Mouse (Mus musculus): ENCODE results near the gene Prdx2. TPM values are rescaled to one million over a fixed set of nuclear protein-coding genes. Genes with fewer than 3 reads are reported as not detected.

Prdx2 gene
- total RNA-seq, 1 experiment, result 328 TPM

DNA sequence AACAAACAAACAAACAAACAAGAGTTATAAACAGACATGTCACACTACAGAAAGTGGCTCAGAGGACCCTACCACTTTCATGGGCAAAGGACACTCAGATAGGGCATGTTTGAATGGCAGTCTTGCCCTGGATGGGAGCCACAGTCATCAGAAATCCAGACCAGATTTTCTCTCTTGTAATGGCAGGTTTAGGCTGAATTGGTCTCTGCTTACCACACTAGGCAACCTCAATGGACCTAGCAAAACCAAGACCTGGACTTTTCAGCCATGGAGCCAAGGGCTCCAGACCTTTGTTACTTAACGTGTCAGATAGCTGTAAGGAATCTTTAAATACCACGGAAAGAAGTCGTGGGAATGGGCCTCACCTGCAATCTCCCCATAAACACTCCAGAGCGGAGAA, 25.7 kb upstream of the Prdx2 start:
- Histone ChIP-seq H3K36me3 (ENCODE audit: control insufficient read depth, insufficient read depth, low read length, poor library complexity, severe bottlenecking) (no peaks in the 10 kb centered on the region), H3K4me1 (ENCODE audit: control insufficient read depth in 2 of 2, insufficient read depth in 2 of 2, low read length in 2 of 2, poor library complexity in 1 of 2) (peaks cover 2 to 5% of the 10 kb centered on the region in 2 experiments; a peak in 1 of 4 replicates), H3K27ac (ENCODE audit: insufficient read depth, low read depth, low read length, poor library complexity, severe bottlenecking) (no peak overlapping the region), H3K9me3 (ENCODE audit: control insufficient read depth, insufficient read depth, low read depth, low read length) (no peaks in the 10 kb centered on the region), H3K4me3 (ENCODE audit: insufficient read depth in 1 of 2, low read depth in 1 of 2, low read length in 2 of 2, poor library complexity in 1 of 2, severe bottlenecking in 1 of 2) (no peak overlapping the region), H3K9ac (ENCODE audit: insufficient read depth, low read depth, low read length, poor library complexity, severe bottlenecking) (no peak overlapping the region)
- in situ Hi-C loops (cut with MboI; ENCODE audit: low sequenced_read_pairs in 2 of 2, unreplicated experiment in 2 of 2), result no loop called here
- TF ChIP-seq HCFC1 (IDR thresholded peaks at IDR 0.05; ENCODE audit: borderline replicate concordance, insufficient read depth, low read length) (no peak), CHD2 (IDR thresholded peaks at IDR 0.05; ENCODE audit: low read depth, low read length) (no peak), MAFK (IDR thresholded peaks at IDR 0.05; ENCODE audit: insufficient read depth, low read depth, low read length) (no peak), ZC3H11A (IDR thresholded peaks at IDR 0.05; ENCODE audit: borderline replicate concordance, low read depth, low read length) (no peak), ZNF384 (IDR thresholded peaks at IDR 0.05; ENCODE audit: low read depth, low read length) (no peak)
- no peak for DNase-seq (ENCODE audit: low read depth, low spot score)

DNA sequence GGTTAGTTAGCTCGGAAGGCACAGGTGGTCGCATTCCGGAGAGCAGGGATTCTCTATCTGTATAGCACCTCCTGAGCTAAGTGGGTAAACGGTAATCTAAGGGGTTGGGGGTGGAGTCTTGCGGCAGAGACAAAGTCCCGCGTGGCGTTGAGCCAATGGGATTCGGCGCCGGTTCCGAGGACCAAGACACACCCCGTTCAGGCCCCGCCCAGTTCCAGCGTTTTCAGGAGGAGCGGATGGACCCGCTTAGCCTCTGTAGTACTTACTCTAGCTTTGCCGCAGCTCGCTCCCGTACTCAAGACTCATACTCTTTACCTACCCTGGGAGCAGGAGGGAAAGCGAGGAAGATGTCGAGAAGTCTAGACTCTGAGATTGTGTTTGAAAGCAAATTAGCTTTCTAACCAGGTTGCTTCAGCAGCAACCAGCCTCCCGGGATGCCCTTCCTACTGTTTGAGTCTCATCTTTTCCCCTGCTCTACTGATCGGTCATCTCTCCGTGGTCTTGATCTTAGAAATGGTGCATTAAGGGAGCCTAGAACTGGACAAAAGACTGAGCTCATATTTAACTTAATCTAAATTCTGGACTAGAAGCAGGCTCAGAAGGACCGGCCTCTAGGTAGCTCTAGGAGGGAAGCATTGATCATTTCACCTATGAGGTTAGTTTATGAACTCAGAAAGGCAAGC, 24.8 kb upstream of the Prdx2 start:
- peak overlapping the region in 1 of 2 experiments; percentile 72; a peak in 3 of 4 replicates for H3K4me3 ChIP-seq (ENCODE audit: insufficient read depth in 1 of 2, low read depth in 1 of 2, low read length in 2 of 2, poor library complexity in 1 of 2, severe bottlenecking in 1 of 2)
- in situ Hi-C loops (cut with MboI; ENCODE audit: low sequenced_read_pairs in 2 of 2, unreplicated experiment in 2 of 2), result no loop called here
- no peak overlapping the region for H3K27ac ChIP-seq (ENCODE audit: insufficient read depth, low read depth, low read length, poor library complexity, severe bottlenecking)
- DNase-seq (ENCODE audit: low read depth, low spot score), result peak; percentile 81
- no peaks in the 10 kb centered on the region for H3K9me3 ChIP-seq (ENCODE audit: control insufficient read depth, insufficient read depth, low read depth, low read length)
- no peaks in the 10 kb centered on the region for H3K36me3 ChIP-seq (ENCODE audit: control insufficient read depth, insufficient read depth, low read length, poor library complexity, severe bottlenecking)
- TF ChIP-seq ZNF384 (IDR thresholded peaks at IDR 0.05; ENCODE audit: low read depth, low read length) (no peak), CHD2 (IDR thresholded peaks at IDR 0.05; ENCODE audit: low read depth, low read length) (no peak), HCFC1 (IDR thresholded peaks at IDR 0.05; ENCODE audit: borderline replicate concordance, insufficient read depth, low read length) (no peak), MAFK (IDR thresholded peaks at IDR 0.05; ENCODE audit: insufficient read depth, low read depth, low read length) (no peak), ZC3H11A (IDR thresholded peaks at IDR 0.05; ENCODE audit: borderline replicate concordance, low read depth, low read length) (no peak)
- H3K4me1 ChIP-seq (ENCODE audit: control insufficient read depth in 2 of 2, insufficient read depth in 2 of 2, low read length in 2 of 2, poor library complexity in 1 of 2), result peaks cover 2 to 5% of the 10 kb centered on the region in 2 experiments; a peak in 1 of 4 replicates
- H3K9ac ChIP-seq (ENCODE audit: insufficient read depth, low read depth, low read length, poor library complexity, severe bottlenecking), result no peak overlapping the region

DNA sequence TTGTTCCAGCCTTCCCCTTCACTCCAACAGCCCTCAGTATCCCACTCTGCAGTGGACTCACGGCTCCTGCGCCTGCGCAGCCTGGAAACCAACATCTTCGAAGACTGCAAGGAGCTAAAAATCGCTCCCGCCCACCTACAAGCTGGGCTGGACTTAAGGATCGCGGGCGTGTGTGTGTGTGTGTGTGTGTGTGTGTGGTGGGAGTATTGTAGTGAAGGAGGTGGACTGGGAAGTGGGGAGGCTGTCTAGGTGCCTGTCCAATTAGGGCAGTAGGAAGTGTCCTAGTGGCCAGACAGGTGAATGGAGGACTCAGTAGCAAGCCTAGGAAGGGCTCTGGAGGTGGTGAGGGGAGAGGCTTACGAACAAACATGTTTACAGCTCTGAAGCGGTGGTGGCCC, 24.2 kb upstream of the Prdx2 start:
- in situ Hi-C loops (cut with MboI; ENCODE audit: low sequenced_read_pairs in 2 of 2, unreplicated experiment in 2 of 2), result no loop called here
- H3K36me3 ChIP-seq (ENCODE audit: control insufficient read depth, insufficient read depth, low read length, poor library complexity, severe bottlenecking), result no peaks in the 10 kb centered on the region
- no peak for DNase-seq (ENCODE audit: low read depth, low spot score)
- no peak overlapping the region for H3K27ac ChIP-seq (ENCODE audit: insufficient read depth, low read depth, low read length, poor library complexity, severe bottlenecking)
- peaks cover 2 to 5% of the 10 kb centered on the region in 2 experiments; a peak in 1 of 4 replicates for H3K4me1 ChIP-seq (ENCODE audit: control insufficient read depth in 2 of 2, insufficient read depth in 2 of 2, low read length in 2 of 2, poor library complexity in 1 of 2)
- TF ChIP-seq CHD2 (IDR thresholded peaks at IDR 0.05; ENCODE audit: low read depth, low read length), result no peak
- no peak for TF ChIP-seq MAFK (IDR thresholded peaks at IDR 0.05; ENCODE audit: insufficient read depth, low read depth, low read length)
- no peak for TF ChIP-seq HCFC1 (IDR thresholded peaks at IDR 0.05; ENCODE audit: borderline replicate concordance, insufficient read depth, low read length)
- no peak for TF ChIP-seq ZC3H11A (IDR thresholded peaks at IDR 0.05; ENCODE audit: borderline replicate concordance, low read depth, low read length)
- H3K4me3 ChIP-seq (ENCODE audit: insufficient read depth in 1 of 2, low read depth in 1 of 2, low read length in 2 of 2, poor library complexity in 1 of 2, severe bottlenecking in 1 of 2), result peak overlapping the region; percentile 72 to 93
- H3K9me3 ChIP-seq (ENCODE audit: control insufficient read depth, insufficient read depth, low read depth, low read length), result no peaks in the 10 kb centered on the region
- no peak overlapping the region for H3K9ac ChIP-seq (ENCODE audit: insufficient read depth, low read depth, low read length, poor library complexity, severe bottlenecking)

DNA sequence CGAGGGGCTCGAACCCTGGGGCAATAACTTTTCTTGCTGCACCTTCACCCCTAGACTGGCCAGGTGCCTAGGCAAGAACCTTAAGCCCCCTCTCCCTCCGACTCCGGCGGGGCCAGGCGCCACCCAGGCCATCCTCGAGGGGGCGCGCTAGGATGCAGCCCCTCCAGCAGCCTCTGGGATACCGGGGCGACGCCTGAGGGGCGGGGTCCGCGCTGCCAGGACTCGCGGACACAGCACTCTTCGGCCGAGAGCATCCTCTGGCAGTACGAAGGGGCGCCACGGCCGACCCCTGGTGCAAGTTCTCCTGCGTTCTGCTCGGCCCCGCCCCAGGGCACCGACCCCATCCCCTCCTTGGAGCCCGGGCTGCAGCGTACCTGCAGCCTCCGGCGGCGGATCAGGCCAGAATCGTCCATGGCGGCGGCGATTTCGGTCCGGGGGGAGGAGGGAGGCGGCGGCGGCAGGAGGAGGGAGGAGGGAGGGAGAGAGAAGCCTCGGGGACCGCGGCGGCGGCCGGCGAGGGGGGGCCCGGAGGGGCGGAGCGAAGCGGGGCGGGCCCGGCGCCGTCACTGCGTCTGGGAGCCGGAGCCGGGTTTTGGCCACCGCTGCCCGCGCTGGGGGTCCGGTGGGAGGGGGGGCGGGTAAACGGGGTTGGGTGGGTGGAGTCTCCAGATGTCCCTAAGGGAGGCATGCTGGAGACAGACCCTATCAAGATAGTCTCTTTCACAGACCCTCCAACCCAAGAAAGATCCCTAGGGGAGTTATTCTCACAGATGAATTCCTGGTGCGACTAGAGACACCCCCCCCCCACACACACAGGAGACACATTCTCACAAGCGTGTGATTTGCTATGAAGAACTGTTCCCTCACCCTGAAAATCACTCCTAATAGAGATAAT, 23.5 kb upstream of the Prdx2 start:
- DNase-seq (ENCODE audit: low read depth, low spot score), result no peak
- H3K4me3 ChIP-seq (ENCODE audit: insufficient read depth in 1 of 2, low read depth in 1 of 2, low read length in 2 of 2, poor library complexity in 1 of 2, severe bottlenecking in 1 of 2), result peak overlapping the region; percentile 72 to 93
- H3K36me3 ChIP-seq (ENCODE audit: control insufficient read depth, insufficient read depth, low read length, poor library complexity, severe bottlenecking), result no peaks in the 10 kb centered on the region
- peak overlapping the region; percentile 40; the same call in 1 of the 2 replicates for H3K9ac ChIP-seq (ENCODE audit: insufficient read depth, low read depth, low read length, poor library complexity, severe bottlenecking)
- in situ Hi-C loops (cut with MboI; ENCODE audit: low sequenced_read_pairs in 2 of 2, unreplicated experiment in 2 of 2), result no loop called here
- peak overlapping the region; percentile 36; the same call in 1 of the 2 replicates for H3K27ac ChIP-seq (ENCODE audit: insufficient read depth, low read depth, low read length, poor library complexity, severe bottlenecking)
- peaks cover 2 to 5% of the 10 kb centered on the region in 2 experiments; a peak in 1 of 4 replicates for H3K4me1 ChIP-seq (ENCODE audit: control insufficient read depth in 2 of 2, insufficient read depth in 2 of 2, low read length in 2 of 2, poor library complexity in 1 of 2)
- TF ChIP-seq CHD2 (IDR thresholded peaks at IDR 0.05; ENCODE audit: low read depth, low read length) (no peak), ZNF384 (IDR thresholded peaks at IDR 0.05; ENCODE audit: low read depth, low read length) (no peak), ZC3H11A (IDR thresholded peaks at IDR 0.05; ENCODE audit: borderline replicate concordance, low read depth, low read length) (no peak), HCFC1 (IDR thresholded peaks at IDR 0.05; ENCODE audit: borderline replicate concordance, insufficient read depth, low read length) (no peak), MAFK (IDR thresholded peaks at IDR 0.05; ENCODE audit: insufficient read depth, low read depth, low read length) (no peak)
- no peaks in the 10 kb centered on the region for H3K9me3 ChIP-seq (ENCODE audit: control insufficient read depth, insufficient read depth, low read depth, low read length)
